Mouse (Mus musculus) heart, postnatal 0 days (tissue): ENCODE results near the gene Gas1. TPM values are rescaled to one million over a fixed set of nuclear protein-coding genes. Genes with fewer than 3 reads are reported as not detected.

Experiments
- ATAC-seq: fragments of 200-750 bp; cut with Nextera tagmentation; 2 replicates; pipeline ENCODE4 v1.8.0; 2017; ENCODE audit warnings: low read depth, moderate number of reproducible peaks, moderate library complexity; ENCODE audit not compliant: insufficient read depth
- DNase-seq: peaks from one replicate; pipeline ENCODE4 v3.0.0-alpha.2; 2016; ENCODE audit warnings: low spot score
- H3K27ac ChIP-seq: fragments of 300-500 bp; sonication (generic); 2 replicates; pipeline ENCODE4 v1.5.1; 2014; ENCODE audit warnings: low read depth, mild to moderate bottlenecking
- H3K27me3 ChIP-seq: fragments of 300-500 bp; sonication (generic); 2 replicates; pipeline ENCODE4 v1.6.1; 2014; ENCODE audit warnings: low read length, mixed read lengths; ENCODE audit not compliant: control insufficient read depth, insufficient read depth
- H3K36me3 ChIP-seq: fragments of 300-500 bp; sonication (generic); replicated peaks from 2 replicates; pipeline ENCODE4 v1.6.1; 2014; ENCODE audit warnings: low read length, mixed read lengths; ENCODE audit not compliant: control insufficient read depth, insufficient read depth
- H3K4me1 ChIP-seq: fragments of 300-500 bp; sonication (generic); 2 replicates; pipeline ENCODE4 v1.6.1; 2014; ENCODE audit warnings: antibody characterized with exemption; ENCODE audit not compliant: control insufficient read depth, insufficient read depth
- H3K4me2 ChIP-seq: fragments of 300-500 bp; sonication (generic); 2 replicates; pipeline ENCODE4 v1.6.1; 2014; ENCODE audit warnings: low read depth, mild to moderate bottlenecking, low read length, moderate library complexity
- H3K4me3 ChIP-seq: fragments of 300-500 bp; sonication (generic); 2 replicates; pipeline ENCODE4 v1.5.1; 2014; ENCODE audit warnings: low read depth, low read length
- H3K9ac ChIP-seq: fragments of 300-500 bp; sonication (generic); replicated peaks from 2 replicates; pipeline ENCODE4 v1.6.1; 2014; ENCODE audit warnings: low read depth, low read length, mixed read lengths
- H3K9me3 ChIP-seq: fragments of 300-500 bp; sonication (generic); replicated peaks from 2 replicates; pipeline ENCODE4 v1.6.1; 2016; ENCODE audit warnings: low read length; ENCODE audit not compliant: control insufficient read depth
- CTCF ChIP-seq: IDR thresholded peaks from 2 replicates; pipeline ENCODE4 v1.5.1; 2016; ENCODE audit warnings: antibody characterized with exemption, control low read depth, low read depth
- EP300 ChIP-seq: IDR thresholded peaks from 2 replicates; pipeline ENCODE4 v1.6.1; 2016; ENCODE audit warnings: antibody characterized with exemption, low read depth
- WGBS: fragments of 180-500 bp; shearing (Covaris S2); extraction: QIAGEN DNeasy Blood & Tissue Kit; methylation state at CpG from one replicate; pipeline ENCODE4 v1.1.7; 2014; 5-methylcytosine and 5-hydroxymethylcytosine counted together
- polyA plus RNA-seq: library from polyadenylated mRNA; unstranded; fragments of >200 nt; fragmentation: Nextera tagmentation; extraction: Ambion mirVana; gene quantifications from 2 replicates; pipeline ENCODE4 v1.2.1, GENCODE M21; 2015
- total RNA-seq: library from RNA; depleted of rRNA; stranded (reverse); fragments of >200 nt; gene quantifications from 2 replicates; pipeline ENCODE4 v1.2.3, GENCODE M21; 2014; ENCODE audit warnings: low replicate concordance

The Gas1 gene
- total and polyA plus RNA-seq, 2 experiments from 2014 or later: 20.3 to 85.9 TPM

DNA sequence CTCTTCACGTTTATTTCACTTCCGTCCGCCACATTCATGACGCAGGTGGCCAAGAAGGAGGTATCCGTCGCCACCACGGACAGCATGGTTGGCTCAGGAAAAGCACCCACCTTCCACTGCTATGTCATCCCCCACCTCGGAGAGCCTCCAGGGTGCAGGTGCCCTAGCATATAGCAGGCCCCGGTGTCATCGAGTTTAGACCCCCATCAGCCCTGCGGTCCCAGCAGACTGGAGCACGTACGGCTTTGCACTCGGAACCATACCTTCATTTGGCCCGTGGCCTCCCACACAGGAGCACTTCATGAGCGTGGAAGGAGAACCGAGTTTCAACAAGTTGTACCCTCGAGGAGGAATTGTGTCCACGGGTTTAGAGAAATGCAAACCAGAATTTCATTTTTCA, 50.8 kb downstream of the Gas1 start:
- WGBS: 64% methylated on average over 19 of the region's 19 CpGs
- TF ChIP-seq EP300: no peak
- TF ChIP-seq CTCF: no peak
- H3K4me2 ChIP-seq: no peak overlapping the region

DNA sequence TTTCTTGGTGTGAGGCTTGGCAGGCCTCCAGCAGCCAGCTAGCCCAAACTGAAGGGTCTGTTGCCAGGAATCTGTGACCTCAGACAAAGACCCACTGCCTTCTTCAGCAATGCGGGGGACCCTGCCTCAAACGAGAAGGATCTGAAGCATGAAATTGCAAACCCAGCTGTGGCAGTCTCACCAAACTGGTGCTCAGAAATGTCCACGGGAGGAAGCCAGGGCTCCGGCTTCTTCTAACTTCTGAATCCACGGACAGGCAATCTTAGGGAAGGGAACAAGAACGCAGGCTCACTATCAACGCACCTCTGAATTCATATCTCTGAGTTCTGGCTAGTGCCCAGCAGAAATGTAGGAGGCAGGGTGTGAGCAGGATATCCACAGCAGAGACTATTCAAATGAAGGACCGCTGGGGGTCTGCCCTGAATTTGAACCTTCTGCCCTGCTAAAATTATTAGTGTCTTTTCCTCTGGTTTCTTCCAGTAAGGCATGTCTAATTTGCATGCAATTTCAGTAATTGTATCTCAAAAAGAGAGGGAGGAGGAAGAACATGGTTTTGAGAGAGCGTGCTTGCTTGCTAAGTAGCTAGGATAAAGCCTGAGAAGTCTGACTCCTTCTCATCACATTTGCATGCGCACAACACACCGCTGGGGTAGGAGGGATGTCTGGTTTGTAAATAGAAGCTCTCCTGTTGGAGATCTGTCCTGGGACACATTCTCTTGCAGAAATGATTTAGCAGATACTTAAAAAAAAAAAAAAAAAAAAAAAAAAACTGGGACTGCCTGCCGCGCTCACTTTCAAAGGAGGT, 51.5 kb downstream of the Gas1 start:
- WGBS: 37% methylated on average over 13 of the region's 13 CpGs
- H3K36me3 ChIP-seq: no peaks in the 10 kb centered on the region
- H3K27ac ChIP-seq: no peak overlapping the region
- H3K4me3 ChIP-seq: no peak overlapping the region
- H3K9me3 ChIP-seq: no peaks in the 10 kb centered on the region
- TF ChIP-seq CTCF (no peak), EP300 (no peak)
- ATAC-seq: no peak
- H3K4me1 ChIP-seq: peaks cover 6% of the 10 kb centered on the region; the same call in 1 of the 2 replicates
- DNase-seq: no peak
- H3K27me3 ChIP-seq: no peaks in the 10 kb centered on the region
- no peak overlapping the region for H3K9ac ChIP-seq
- no peak overlapping the region for H3K4me2 ChIP-seq

More for the DNA sequence above, 50.8 kb downstream of the Gas1 start:
- Histone ChIP-seq H3K4me3 (no peak overlapping the region), H3K4me1 (peaks cover 6% of the 10 kb centered on the region; the same call in 1 of the 2 replicates), H3K27ac (no peak overlapping the region), H3K36me3 (no peaks in the 10 kb centered on the region), H3K27me3 (no peaks in the 10 kb centered on the region), H3K9ac (no peak overlapping the region), H3K9me3 (no peaks in the 10 kb centered on the region)
- no peak for ATAC-seq
- DNase-seq: no peak

DNA sequence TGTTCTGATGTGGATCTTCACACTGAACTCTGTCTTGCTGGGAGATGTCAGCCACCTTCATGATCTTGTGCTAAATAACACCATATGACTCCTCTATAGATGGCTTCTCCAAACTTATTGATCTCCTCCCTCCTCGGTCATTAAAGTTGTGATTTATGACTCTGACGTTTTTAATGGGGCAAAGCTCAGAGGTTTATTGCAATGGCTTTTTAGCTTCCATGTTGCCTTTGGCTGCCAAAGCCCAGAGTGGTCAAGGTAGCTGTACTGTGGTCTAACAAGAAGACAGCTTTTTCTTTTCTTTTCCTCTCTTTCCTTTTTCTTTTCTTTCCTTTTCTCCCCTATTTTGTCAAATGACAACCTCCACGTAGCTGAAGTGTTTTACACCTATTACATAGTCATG, 52.1 kb downstream of the Gas1 start:
- Histone ChIP-seq H3K36me3 (no peaks in the 10 kb centered on the region), H3K9ac (no peak overlapping the region), H3K27ac (no peak overlapping the region), H3K4me2 (no peak overlapping the region), H3K27me3 (no peaks in the 10 kb centered on the region), H3K9me3 (no peaks in the 10 kb centered on the region), H3K4me3 (no peak overlapping the region), H3K4me1 (peaks cover 6% of the 10 kb centered on the region; the same call in 1 of the 2 replicates)
- TF ChIP-seq EP300 (no peak), CTCF (no peak)
- DNase-seq: no peak
- no peak for ATAC-seq
- 80% methylated on average over 3 of the region's 3 CpGs for WGBS

DNA sequence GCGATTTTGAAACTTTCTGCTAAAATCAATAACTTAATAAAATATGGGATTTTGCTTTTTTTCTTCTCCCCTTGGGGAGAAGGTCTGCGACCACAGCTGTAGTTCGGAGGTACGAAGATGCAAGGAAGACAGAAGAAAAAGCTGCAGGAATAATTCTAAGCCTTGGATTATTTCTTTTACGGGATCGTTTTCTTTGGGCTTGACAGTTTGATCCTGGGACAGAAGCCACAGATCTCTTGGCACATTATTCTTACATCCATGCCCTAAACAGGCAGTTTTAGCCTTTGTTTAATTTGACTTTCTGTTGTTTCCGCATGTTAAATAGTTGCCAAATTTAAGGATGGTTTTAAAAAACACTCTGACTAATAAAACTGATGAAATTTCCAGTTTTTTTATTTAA, 52.7 kb downstream of the Gas1 start:
- Histone ChIP-seq H3K4me2 (no peak overlapping the region), H3K4me3 (no peak overlapping the region), H3K9ac (no peak overlapping the region), H3K4me1 (peaks cover 6% of the 10 kb centered on the region; the same call in 1 of the 2 replicates), H3K9me3 (no peaks in the 10 kb centered on the region), H3K36me3 (no peaks in the 10 kb centered on the region), H3K27me3 (no peaks in the 10 kb centered on the region), H3K27ac (no peak overlapping the region)
- no peak for ATAC-seq
- TF ChIP-seq CTCF (no peak), EP300 (no peak)
- no peak for DNase-seq
- 86% methylated on average over 7 of the region's 7 CpGs for WGBS
